Mouse (Mus musculus) ES-Bruce4 (cell line): Measurements from ENCODE around the gene Rassf8. TPM values are rescaled to one million over a fixed set of nuclear protein-coding genes. Genes with fewer than 3 reads are reported as not detected.

ENCODE experiments used
- H3K27ac ChIP-seq: 2 replicates; pipeline ENCODE4 v1.5.1; 2012; ENCODE audit warnings: low read length, inconsistent platforms; ENCODE audit not compliant: insufficient read depth
- H3K27me3 ChIP-seq: 2 replicates; pipeline ENCODE4 v1.6.1; 2012; ENCODE audit warnings: mild to moderate bottlenecking, low read length, inconsistent platforms; ENCODE audit not compliant: control insufficient read depth, poor library complexity, insufficient read depth, severe bottlenecking
- H3K36me3 ChIP-seq: 2 replicates; pipeline ENCODE4 v1.6.1; 2012; ENCODE audit warnings: inconsistent platforms, mild to moderate bottlenecking, low read length, moderate library complexity; ENCODE audit not compliant: control insufficient read depth, poor library complexity, insufficient read depth, severe bottlenecking
- H3K4me1 ChIP-seq: one replicate; pipeline ENCODE4 v1.8.1; 2011; ENCODE audit warnings: low read length; ENCODE audit not compliant: control insufficient read depth, insufficient read depth
- H3K4me3 ChIP-seq: 2 replicates; pipeline ENCODE4 v1.5.1; 2011; ENCODE audit warnings: low read depth, mild to moderate bottlenecking, low read length
- H3K9ac ChIP-seq: 2 replicates; pipeline ENCODE4 v1.6.1; 2012; ENCODE audit warnings: low read depth, mild to moderate bottlenecking, inconsistent platforms; ENCODE audit not compliant: poor library complexity, severe bottlenecking
- H3K9me3 ChIP-seq: replicated peaks from 2 replicates; pipeline ENCODE4 v1.6.1; 2012; ENCODE audit warnings: mild to moderate bottlenecking, low read length, inconsistent platforms; ENCODE audit not compliant: control insufficient read depth, poor library complexity, insufficient read depth, severe bottlenecking
- CTCF ChIP-seq: IDR thresholded peaks from one replicate; pipeline ENCODE4 v1.8.1; 2011; ENCODE audit warnings: low read depth, low read length
- EP300 ChIP-seq: IDR thresholded peaks from 2 replicates; pipeline ENCODE4 v1.6.1; 2011; ENCODE audit warnings: low read depth, low read length; ENCODE audit not compliant: insufficient read depth
- POLR2A ChIP-seq: IDR thresholded peaks from one replicate; pipeline ENCODE4 v1.8.1; 2011; ENCODE audit warnings: low read length; ENCODE audit not compliant: insufficient read depth
- polyA plus RNA-seq: library from polyadenylated mRNA; stranded (reverse); fragments of >200 nt; gene quantifications from 2 replicates; pipeline ENCODE4 v1.2.4, GENCODE M21; 2011; ENCODE audit warnings: low read depth; ENCODE audit not compliant: missing spikeins, insufficient read depth, insufficient read length

The Rassf8 gene
- polyA plus RNA-seq, 1 experiment = 13.8 TPM

GRCm38 (mm10) chr6:145732868-145733267 is 13.7 kb upstream of the Rassf8 start:
- Histone ChIP-seq H3K36me3 (no peaks in the 10 kb centered on the region), H3K9ac (no peak overlapping the region), H3K4me3 (no peak overlapping the region), H3K4me1 (no peaks in the 10 kb centered on the region), H3K9me3 (no peaks in the 10 kb centered on the region), H3K27me3 (no peaks in the 10 kb centered on the region), H3K27ac (no peak overlapping the region)
- TF ChIP-seq EP300 = no peak
- TF ChIP-seq POLR2A = no peak
- no peak for TF ChIP-seq CTCF

- H3K9me3 ChIP-seq = no peaks in the 10 kb centered on the region
- no peak overlapping the region for H3K9ac ChIP-seq
- TF ChIP-seq EP300 (no peak), CTCF (no peak), POLR2A (no peak)
- no peaks in the 10 kb centered on the region for H3K36me3 ChIP-seq
- H3K4me3 ChIP-seq = no peak overlapping the region
- no peak overlapping the region for H3K27ac ChIP-seq
- no peaks in the 10 kb centered on the region for H3K4me1 ChIP-seq
- H3K27me3 ChIP-seq = no peaks in the 10 kb centered on the region
Measured at GRCm38 (mm10) chr6:145733276-145733675, 13.3 kb upstream of the Rassf8 start.

DNA sequence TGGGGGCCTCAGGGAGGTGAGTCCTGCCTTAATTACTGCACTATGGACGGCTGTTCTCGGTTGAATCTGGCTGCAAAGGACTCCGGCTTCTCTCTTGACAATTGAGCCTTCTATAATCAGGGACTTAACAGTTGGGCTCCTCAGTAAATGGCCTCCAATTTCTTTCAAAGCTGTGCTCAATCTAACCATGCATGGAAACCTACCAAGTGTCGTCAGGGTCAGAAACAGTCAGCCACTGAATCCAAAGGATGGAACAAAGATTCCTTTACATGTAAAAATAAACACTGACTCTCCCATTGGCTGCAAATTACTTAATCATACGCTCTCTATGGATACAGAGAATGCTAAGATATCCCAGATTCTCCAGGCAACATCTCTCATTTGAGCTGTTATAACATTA is 12.6 kb upstream of the Rassf8 start:
- Histone ChIP-seq H3K27me3 (no peaks in the 10 kb centered on the region), H3K9ac (no peak overlapping the region), H3K4me3 (no peak overlapping the region), H3K9me3 (no peaks in the 10 kb centered on the region), H3K36me3 (no peaks in the 10 kb centered on the region), H3K27ac (no peak overlapping the region), H3K4me1 (no peaks in the 10 kb centered on the region)
- TF ChIP-seq CTCF (no peak), POLR2A (no peak), EP300 (no peak)

DNA sequence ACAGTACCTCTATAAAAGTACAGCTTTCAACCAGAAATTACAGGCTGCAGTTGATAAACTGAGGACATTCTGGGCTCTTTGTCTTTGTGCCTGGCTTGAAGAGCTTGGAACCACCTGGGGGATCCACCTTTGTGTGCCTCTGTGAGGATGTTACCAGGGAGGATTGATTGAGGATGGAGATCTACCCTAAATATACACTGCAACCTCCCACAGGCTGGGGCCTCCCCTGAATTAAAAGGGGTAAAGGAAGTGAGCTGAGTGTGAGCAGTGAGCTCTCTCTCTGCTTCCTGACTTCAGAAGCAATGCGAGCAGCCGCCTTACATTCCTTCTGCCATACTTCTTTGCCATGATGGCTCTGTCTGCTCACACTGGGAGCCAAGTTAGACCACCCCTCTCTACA is 10.4 kb upstream of the Rassf8 start:
- no peaks in the 10 kb centered on the region for H3K36me3 ChIP-seq
- H3K9ac ChIP-seq = no peak overlapping the region
- TF ChIP-seq EP300 (no peak), POLR2A (no peak), CTCF (no peak)
- no peak overlapping the region for H3K4me3 ChIP-seq
- H3K4me1 ChIP-seq = no peaks in the 10 kb centered on the region
- no peaks in the 10 kb centered on the region for H3K9me3 ChIP-seq
- H3K27ac ChIP-seq = no peak overlapping the region
- H3K27me3 ChIP-seq = no peaks in the 10 kb centered on the region

GRCm38 (mm10) chr6:145739231-145739630 is 7.3 kb upstream of the Rassf8 start:
- Histone ChIP-seq H3K4me3 (no peak overlapping the region), H3K9ac (no peak overlapping the region), H3K4me1 (no peaks in the 10 kb centered on the region), H3K27me3 (no peaks in the 10 kb centered on the region), H3K9me3 (no peaks in the 10 kb centered on the region), H3K27ac (no peak overlapping the region), H3K36me3 (no peaks in the 10 kb centered on the region)
- TF ChIP-seq EP300 (no peak), POLR2A (no peak), CTCF (no peak)

- TF ChIP-seq CTCF (no peak), EP300 (no peak), POLR2A (no peak)
- Histone ChIP-seq H3K36me3 (no peaks in the 10 kb centered on the region), H3K27me3 (no peaks in the 10 kb centered on the region; the same call in 1 of the 2 replicates), H3K9ac (no peak overlapping the region), H3K27ac (no peak overlapping the region), H3K9me3 (no peaks in the 10 kb centered on the region), H3K4me3 (no peak overlapping the region), H3K4me1 (no peaks in the 10 kb centered on the region)
Measured at GRCm38 (mm10) chr6:145740011-145740410, 6.5 kb upstream of the Rassf8 start.

- no peaks in the 10 kb centered on the region; the same call in 1 of the 2 replicates for H3K27me3 ChIP-seq
- H3K9ac ChIP-seq = no peak overlapping the region
- H3K27ac ChIP-seq = no peak overlapping the region
- H3K9me3 ChIP-seq = no peaks in the 10 kb centered on the region
- H3K4me3 ChIP-seq = no peak overlapping the region
- no peak for TF ChIP-seq POLR2A
- TF ChIP-seq CTCF = no peak
- no peak for TF ChIP-seq EP300
- H3K4me1 ChIP-seq = peaks cover 2% of the 10 kb centered on the region
- H3K36me3 ChIP-seq = no peaks in the 10 kb centered on the region
Measured at GRCm38 (mm10) chr6:145745291-145745690, 1.3 kb upstream of the Rassf8 start.
